Mouse (Mus musculus): ENCODE data around the gene Mgat5.

- TF ChIP-seq CTCF (IDR thresholded peaks at IDR 0.05; ENCODE audit: extremely low read depth, insufficient read length, insufficient replicate concordance, low read depth, low read length) (no peak), POLR2A (IDR thresholded peaks at IDR 0.05; ENCODE audit: low read depth, low read length) (no peak)
Measured at GRCm38 (mm10) chr1:127348642-127349341, 144.0 kb downstream of the Mgat5 start.

Measured in small intestine, adult 2 months (tissue).